Mouse (Mus musculus) embryonic stem cell, embryonic (primary cell): ENCODE measurements around the gene Naa16.

Source experiments
- CTCF ChIA-PET, 4 experiments: fragments of 300-600 bp in 2 of 4; fragments of 350-600 bp in 2 of 4; sonication (Branson Sonifier 250); formaldehyde crosslinking; loops; one replicate each; lab custom pipeline; 2022; ENCODE audit warnings: inconsistent platforms in 2 of 4; lab: Charles Lee
- POLR2A ChIA-PET, 4 experiments: fragments of 300-600 bp in 2 of 4; fragments of 350-600 bp in 2 of 4; sonication (Branson Sonifier 250); formaldehyde crosslinking; loops; one replicate each; lab custom pipeline; 2022; ENCODE audit warnings: antibody characterized with exemption in 4 of 4, inconsistent platforms in 1 of 4; lab: Charles Lee

The Naa16 gene

DNA sequence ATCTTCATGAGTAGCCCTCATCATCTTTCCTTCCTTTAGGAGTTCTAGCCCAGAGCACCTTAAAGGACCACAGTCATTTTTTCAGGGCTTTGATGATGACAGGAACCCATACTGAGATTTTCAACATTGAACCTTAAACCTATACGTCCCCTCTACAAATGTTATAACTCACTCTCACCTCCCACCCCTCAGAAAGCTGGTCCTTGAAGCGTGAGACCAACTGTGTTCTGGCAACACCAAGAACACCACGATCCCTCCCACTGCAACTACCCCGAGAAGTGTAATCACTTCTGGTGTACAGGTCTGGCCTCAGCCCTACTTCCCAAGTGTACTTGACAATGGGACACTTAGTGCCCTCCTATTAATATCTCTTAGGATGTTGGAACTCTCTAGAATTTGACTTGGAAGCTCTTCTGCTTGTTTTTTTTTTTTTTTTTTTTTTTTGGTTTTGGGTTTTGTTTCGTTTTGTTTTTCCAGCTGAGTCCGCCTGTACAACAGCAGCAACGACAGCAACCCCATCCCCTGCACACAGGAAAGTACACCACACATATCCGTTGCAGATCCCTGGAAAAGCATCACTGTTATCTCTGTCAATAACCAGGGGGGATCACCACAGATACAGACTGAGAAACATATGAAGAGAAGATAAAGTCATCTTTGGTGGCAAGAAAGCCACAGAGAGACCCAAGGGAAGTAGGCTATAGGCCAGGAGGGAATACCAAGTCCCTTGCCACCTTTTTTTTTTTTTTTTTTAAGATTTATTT lies 96.3 kb downstream of the Naa16 start:
- ChIA-PET POLR2A (interaction anchor here in 1 of 4 experiments (1.0 to 4.4 kb wide), 4 partner anchors 8 to 34 kb away, joined by 3 to 26 read pairs (median 6); no protein-coding TSS in a partner anchor), CTCF (interaction anchor here in 2 of 4 experiments (0.6 to 0.7 kb wide), 2 partner anchors 290 to 682 kb away, joined by 3 to 8 read pairs; no protein-coding TSS in a partner anchor)

DNA sequence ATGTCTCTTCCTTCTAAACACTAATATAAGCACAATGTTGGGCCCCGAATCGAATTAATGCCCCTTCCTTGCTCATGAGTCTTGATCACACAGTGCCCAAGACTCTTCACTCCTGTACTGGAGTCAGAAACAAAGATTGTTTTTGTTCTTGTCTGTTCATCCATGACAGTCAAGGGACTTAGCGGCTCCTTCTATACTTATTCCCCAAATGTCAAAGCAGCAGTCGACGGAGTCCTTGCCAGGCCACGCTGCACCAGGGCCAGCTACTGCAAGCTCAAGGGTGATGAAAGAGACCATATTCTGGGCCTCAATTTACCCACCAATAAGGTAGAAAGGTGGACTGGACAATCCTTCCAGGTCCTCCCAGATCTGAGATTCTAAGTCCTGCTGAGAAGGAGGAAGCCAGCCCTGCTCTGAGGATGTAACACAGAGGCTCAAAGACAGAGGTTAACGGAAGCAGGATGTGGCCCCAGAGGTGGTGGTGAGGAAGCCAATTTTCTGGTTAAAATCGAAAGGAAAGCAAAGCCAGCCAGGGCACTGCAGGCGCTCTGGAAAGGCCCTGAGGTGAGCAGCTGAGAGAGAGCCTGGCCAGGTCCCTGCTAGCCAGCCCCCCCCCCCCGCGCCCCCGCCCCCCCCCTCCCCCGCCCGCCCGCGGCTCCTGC lies 97.3 kb downstream of the Naa16 start:
- CTCF ChIA-PET, result interaction anchor here in 2 of 4 experiments (0.9 to 1.1 kb wide), 2 partner anchors 8 to 187 kb away, joined by 3 read pairs; partner anchors contain the start of gene Rgcc (in 1 of the 2)
- POLR2A ChIA-PET, result interaction anchor here in 3 of 4 experiments (0.5 to 5.1 kb wide), 11 partner anchors 7 to 35 kb away, joined by 3 to 41 read pairs (median 4); partner anchors contain the start of gene Rgcc (in 2 of the 3)

DNA sequence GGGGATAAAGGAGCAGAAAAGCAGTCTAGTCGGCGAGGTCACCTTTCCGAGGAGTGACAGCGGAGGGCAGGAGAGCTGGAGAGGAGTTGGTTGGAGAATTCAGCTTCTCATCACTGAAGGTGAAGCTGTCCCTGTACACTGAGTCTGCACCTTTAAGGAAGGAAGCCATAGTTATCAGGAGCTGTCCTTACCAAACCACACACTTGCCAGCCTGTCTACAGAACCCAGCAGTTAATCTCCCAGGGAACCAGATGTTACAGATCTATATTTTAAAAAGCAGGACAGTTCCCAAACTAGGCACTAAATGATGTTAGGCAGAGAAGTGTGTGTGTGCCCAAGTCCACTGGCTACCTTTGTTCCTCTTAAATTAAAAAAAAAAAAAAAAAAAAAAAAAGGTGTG lies 98.9 kb downstream of the Naa16 start:
- ChIA-PET POLR2A (interaction anchor here in 3 of 4 experiments (0.7 to 5.1 kb wide), 8 partner anchors 8 to 40 kb away, joined by 3 to 41 read pairs (median 5); partner anchors contain the start of gene Rgcc (in 1 of the 3)), CTCF (interaction anchor here in 3 of 4 experiments (0.6 to 1.4 kb wide), 7 partner anchors 10 to 318 kb away, joined by 3 to 13 read pairs (median 4); partner anchors contain the start of gene Rgcc (in 2 of the 3))

DNA sequence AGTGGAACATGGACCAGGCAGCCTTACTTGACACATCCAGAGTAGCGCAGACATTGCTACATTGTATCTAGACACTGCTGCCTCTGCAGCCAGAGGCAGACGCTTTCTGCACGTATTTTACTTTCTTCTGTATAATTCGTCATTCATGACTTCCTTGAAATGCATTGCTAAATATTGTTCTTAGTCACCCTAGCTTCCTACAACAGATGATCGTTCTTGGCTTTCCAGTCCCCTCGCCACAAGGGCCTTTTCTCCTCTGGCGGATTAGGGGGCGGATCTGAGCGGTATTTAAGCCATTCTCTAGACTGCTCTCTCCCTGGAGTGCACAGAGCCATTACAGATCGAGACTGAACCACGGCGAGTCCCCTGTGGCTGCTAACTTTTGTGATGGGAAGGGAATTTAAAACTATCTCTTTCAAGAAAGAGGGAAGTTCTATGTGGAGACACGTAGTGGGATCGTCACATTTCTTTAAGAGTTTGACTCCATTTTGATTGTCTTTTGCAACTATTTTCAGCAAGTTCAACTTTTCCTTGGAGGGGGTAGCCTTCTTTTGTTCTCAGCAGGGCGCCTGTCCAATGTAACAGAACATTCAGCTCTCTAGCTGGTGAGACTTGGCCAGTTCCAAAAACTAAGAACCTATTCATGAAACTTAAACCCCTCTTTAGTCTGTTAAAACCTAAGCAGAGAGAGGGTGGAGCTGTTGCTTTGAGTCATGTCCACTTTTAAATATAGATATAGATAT lies 99.7 kb downstream of the Naa16 start:
- CTCF ChIA-PET, result interaction anchor here in 3 of 4 experiments (0.6 to 1.4 kb wide), 5 partner anchors 11 to 318 kb away, joined by 3 to 5 read pairs (median 4); partner anchors contain the start of gene Rgcc (in 1 of the 3)
- POLR2A ChIA-PET, result interaction anchor here in 2 of 4 experiments (0.9 to 5.1 kb wide), 7 partner anchors 10 to 181 kb away, joined by 3 to 41 read pairs (median 5); partner anchors contain the start of gene Rgcc (in 2 of the 2)

DNA sequence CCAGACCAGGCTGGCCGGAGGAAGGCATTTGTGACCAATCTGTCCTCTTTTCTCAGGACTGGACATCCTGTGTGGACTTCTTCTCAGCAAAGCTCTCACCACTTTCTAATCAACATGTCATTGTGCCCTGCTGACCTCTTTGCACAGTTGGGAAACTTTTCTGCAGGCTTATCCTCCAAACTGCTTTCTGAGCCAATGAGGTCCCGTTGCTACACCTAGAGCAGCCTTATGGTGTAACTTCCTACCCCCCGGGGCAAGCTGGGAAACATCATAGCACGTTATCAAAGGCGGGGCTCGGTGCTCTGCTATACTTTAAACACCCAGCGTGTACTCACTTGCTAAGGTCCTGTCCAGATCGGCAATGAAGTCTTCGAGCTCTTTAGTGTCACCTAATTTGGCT lies 100.7 kb downstream of the Naa16 start:
- ChIA-PET POLR2A (interaction anchor here in 2 of 4 experiments (0.9 to 5.1 kb wide), 6 partner anchors 11 to 180 kb away, joined by 3 to 41 read pairs (median 6); partner anchors contain the start of gene Rgcc (in 2 of the 2)), CTCF (interaction anchor here in 2 of 4 experiments (0.8 to 1.6 kb wide), 2 partner anchors 9 to 31 kb away, joined by 5 to 7 read pairs; no protein-coding TSS in a partner anchor)

DNA sequence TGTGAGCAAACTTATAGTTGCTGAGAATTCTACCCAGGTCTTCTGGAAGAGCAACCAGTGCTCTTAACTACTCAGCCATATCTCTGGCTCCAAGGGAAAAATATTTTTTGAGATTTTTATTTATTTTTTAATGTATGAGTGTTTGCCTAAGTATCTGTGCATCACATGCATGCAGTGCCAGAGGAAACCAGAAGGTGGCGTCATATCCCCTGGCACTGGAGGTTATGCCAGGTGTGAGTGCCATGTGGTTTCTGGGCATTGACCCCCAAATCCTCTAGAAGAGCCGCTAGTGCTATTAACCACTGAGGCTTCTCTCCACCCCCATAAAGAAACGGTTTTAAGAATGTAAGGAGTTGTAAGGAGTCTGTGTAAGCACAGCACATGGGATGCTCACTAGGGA lies 102.3 kb downstream of the Naa16 start:
- ChIA-PET POLR2A (interaction anchor here in 1 of 4 experiments (0.7 to 5.1 kb wide), 4 partner anchors 12 to 23 kb away, joined by 3 to 41 read pairs (median 4); partner anchors contain the start of gene Rgcc), CTCF (interaction anchor here in 2 of 4 experiments (0.7 to 1.6 kb wide), 3 partner anchors 11 to 33 kb away, joined by 3 to 7 read pairs (median 3); no protein-coding TSS in a partner anchor)

DNA sequence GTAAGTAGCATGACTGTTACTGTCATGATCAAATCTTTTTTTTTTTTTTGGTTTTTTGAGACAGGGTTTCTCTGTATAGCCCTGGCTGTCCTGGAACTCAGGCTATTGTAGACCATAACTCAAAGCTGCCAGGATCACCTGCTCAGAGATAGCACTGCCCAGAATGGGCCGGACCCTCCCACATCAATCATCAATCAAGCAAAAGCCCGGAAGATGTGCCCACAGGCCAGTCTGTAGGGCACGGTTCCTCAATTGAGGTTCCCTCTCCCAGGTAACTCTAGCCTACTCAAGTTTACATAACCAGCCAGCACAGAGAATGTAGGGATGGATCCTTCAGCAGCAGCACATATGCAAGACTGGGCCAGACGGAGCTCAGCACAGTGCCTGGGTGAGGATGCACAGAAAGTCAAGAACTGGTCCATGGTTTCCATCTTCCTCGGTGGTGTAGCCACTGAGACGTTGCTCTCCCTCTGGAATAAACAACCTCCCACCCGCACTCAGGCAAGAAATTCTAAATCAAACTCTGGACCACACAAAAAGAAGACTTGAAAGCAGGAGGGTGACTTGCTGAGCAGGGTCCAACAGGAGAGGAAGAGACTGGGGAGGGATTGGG lies 103.2 kb downstream of the Naa16 start:
- CTCF ChIA-PET, result interaction anchor here in 2 of 4 experiments (0.6 to 1.0 kb wide), 3 partner anchors 26 to 41 kb away, joined by 3 to 6 read pairs (median 4); no protein-coding TSS in a partner anchor
- POLR2A ChIA-PET, result interaction anchor here in 3 of 4 experiments (1.0 to 3.7 kb wide), 10 partner anchors 10 to 147 kb away, joined by 3 to 37 read pairs (median 8); partner anchors contain the start of gene Rgcc (in 1 of the 3)

DNA sequence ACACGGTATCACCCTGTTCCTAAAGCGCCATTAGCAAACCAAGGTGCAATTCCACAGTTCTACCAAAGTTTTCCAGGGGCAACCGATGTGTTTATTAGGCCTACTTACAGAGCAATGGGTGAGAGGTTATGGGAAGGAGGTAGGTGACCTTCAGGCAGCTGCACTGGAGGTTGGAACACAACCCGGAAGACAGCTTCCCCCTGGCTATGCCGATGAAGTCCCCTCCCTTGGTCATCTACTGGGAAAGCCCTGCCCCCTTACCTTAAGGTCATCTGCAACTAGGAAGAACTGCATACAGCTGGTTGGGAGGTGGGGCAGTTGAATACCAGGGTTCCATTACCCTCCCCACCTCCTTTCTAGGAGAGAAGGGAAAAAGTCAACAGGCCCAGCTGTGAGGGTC lies 105.0 kb downstream of the Naa16 start:
- POLR2A ChIA-PET, result interaction anchor here in 3 of 4 experiments (0.8 to 3.7 kb wide), 21 partner anchors 8 to 165 kb away, joined by 3 to 37 read pairs (median 6); partner anchors contain the start of gene Rgcc (in 3 of the 3)

DNA sequence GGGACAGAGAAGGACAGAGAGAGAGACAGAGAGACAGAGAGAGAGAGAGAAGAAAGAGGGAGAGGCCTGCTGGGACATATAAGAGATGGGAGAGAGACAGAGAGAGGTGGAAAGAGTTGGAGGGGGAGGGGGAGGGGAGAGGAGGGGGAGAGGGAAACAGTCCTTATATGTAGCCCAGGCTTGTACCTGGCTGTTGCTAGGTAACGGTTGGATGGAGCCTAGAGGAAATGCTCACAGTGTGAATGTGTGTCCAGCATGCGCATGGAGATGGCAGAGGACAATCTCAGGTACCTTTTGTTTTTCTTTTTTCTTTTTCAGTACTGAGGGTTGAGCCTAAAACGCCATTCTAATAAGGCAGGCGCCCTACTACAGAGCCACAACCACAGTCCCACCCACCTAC lies 106.0 kb downstream of the Naa16 start:
- ChIA-PET CTCF (no interaction called here), POLR2A (interaction anchor here in 2 of 4 experiments (0.9 to 3.7 kb wide), 9 partner anchors 9 to 165 kb away, joined by 3 to 37 read pairs (median 13); partner anchors contain the start of gene Rgcc (in 2 of the 2))

More for the DNA sequence above, 105.0 kb downstream of the Naa16 start:
- CTCF ChIA-PET, result interaction anchor here (0.6 to 1.0 kb wide), 4 partner anchors 10 to 88 kb away, joined by 3 to 9 read pairs (median 4); no protein-coding TSS in a partner anchor

DNA sequence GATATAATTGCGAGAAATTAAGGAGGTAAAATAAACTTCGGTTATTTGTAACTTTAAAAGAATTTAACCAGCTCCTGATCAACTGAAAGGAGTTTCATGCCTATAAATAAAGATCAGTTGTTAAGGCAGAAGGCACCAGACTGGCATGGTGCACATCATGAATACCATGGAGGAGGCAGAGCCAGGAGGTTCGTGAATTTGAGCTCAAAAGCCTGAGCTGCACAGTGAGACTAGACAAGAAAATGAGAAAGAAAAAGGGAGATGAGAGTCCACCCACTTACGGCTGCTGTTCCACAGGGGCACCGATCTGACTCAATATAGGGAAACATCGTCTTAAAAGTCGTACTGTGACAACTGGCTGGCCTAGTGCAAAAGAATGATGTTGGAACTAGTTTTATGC lies 106.6 kb downstream of the Naa16 start:
- POLR2A ChIA-PET, result interaction anchor here in 2 of 4 experiments (0.9 to 3.7 kb wide), 6 partner anchors 8 to 165 kb away, joined by 3 to 21 read pairs (median 4); partner anchors contain the start of gene Rgcc (in 1 of the 2)
- CTCF ChIA-PET, result no interaction called here

DNA sequence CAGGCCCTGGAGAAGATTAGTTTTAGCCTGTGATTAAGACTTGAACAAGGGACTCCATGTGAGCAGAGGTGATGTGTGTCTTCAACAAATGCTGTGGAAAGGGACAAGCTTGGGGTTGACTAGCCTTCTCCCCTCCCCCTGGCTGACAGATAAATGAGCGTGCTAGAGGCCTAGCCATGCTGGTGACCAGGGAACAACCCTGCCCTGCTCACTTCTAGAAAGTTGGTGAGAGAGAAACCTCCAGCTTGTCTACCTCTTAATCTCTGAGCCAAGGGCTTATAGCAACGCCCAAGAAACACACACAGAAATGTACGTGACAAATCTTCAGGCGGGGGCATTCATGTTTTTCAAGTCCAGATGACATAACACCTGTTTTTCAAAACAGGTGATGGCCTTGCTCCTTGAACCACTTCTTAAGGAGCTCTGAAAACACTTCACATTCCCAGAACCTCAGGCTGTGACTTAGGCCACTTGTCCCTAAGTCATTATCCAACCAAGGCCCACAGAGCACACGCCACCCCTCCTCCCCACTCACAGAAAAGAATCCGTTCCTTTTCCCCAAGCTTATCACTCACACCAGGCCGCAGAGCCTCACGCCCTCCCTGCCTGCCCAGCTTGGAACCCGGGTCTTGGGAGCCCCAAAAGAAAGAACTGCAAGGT lies 108.6 kb downstream of the Naa16 start:
- ChIA-PET CTCF (no interaction called here), POLR2A (interaction anchor here in 2 of 4 experiments (0.6 to 3.1 kb wide), 7 partner anchors 8 to 1138 kb away, joined by 3 to 11 read pairs (median 3); partner anchors contain the start of gene Rgcc (in 1 of the 2))

DNA sequence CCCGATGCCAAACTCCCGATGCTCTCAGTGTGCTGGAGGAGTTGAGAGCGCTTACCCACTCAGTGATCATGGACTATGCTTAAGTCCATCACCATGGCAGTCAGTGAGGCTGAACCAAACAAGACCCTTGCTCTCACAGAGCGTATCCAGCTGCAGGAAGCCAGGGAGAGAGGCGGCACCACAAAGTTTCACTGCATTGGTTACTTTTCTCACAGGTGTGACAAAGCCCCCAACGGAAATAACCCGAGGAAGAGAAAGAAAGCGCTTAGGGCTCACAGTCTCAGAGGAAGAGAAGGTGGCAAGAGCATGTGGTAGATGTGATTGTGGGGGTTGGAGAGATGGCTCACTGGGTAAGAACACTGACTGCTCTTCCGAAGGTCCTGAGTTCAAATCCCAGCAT lies 110.1 kb downstream of the Naa16 start:
- CTCF ChIA-PET, result no interaction called here

DNA sequence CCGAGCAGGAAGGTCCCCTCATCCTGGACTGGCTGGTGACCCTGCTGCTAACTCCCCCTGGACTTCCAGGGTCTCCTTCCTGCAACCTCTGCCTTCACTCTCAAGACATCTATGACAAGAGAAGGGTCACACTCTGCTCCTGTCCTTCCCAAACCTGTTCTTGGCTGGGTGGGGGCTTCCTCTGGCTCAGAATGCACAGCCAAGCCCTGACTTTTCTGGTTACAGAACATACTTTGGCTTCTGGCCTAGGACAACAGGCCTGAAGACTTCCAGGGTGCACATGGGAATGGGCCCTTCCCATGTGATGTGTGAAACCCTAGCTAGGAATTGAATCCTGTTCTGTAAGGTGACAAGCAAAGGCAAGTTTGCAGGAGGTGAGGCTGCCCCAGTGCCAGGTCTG lies 111.1 kb downstream of the Naa16 start:
- CTCF ChIA-PET, result no interaction called here
- POLR2A ChIA-PET, result interaction anchor here in 3 of 4 experiments (1.0 to 5.2 kb wide), 4 partner anchors 22 to 308 kb away, joined by 3 to 34 read pairs (median 4); partner anchors contain the start of genes Rgcc (in 2 of the 3) and Sugt1 (in 1 of the 3)

More for the DNA sequence above, 110.1 kb downstream of the Naa16 start:
- POLR2A ChIA-PET, result interaction anchor here in 1 of 4 experiments (0.7 to 3.1 kb wide), 2 partner anchors 19 to 137 kb away, joined by 3 to 11 read pairs; no protein-coding TSS in a partner anchor

DNA sequence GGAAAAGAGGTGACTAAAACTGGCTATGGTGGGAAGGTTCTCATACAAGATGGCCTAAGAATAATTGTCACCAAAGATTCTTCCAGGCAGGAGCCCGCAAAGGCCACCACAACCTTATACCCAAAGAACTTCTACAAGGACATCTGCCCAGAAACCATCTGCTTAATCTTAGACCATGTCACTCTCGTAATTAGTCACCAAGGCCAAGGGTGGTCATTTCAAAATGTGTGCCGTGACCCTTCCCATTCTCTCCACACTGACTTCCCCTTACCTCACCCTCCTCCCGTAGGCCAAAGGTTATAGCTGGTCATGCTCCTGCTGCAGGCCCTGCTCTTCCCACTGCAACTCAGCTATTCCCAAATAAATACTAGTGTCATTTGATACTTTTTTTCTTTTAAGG lies 111.7 kb downstream of the Naa16 start:
- CTCF ChIA-PET, result no interaction called here
- POLR2A ChIA-PET, result interaction anchor here in 3 of 4 experiments (0.7 to 5.2 kb wide), 7 partner anchors 14 to 309 kb away, joined by 3 to 34 read pairs (median 4); partner anchors contain the start of genes Rgcc (in 2 of the 3) and Sugt1 (in 1 of the 3)

DNA sequence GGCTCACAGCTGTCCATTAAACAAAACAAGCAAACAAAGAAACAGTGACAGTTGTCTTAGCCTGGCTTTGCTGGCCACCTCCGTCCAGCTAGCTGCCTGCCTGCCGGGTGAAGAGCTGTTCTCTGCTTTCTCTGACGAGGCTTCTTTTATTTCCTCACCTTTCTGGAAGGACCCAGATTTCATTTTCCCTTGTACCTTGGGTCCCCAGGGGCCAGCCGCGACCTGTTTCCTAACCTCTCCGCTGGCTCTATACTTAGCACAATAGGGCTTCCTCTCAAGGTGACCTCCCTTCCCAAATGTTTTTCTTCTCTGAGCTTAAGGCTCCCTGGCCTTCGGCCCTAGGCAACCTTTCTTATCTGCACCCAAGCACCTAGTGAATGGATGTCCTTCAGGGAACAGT lies 112.7 kb downstream of the Naa16 start:
- POLR2A ChIA-PET, result interaction anchor here in 3 of 4 experiments (0.6 to 5.2 kb wide), 33 partner anchors 8 to 516 kb away, joined by 3 to 38 read pairs (median 6); partner anchors contain the start of genes Rgcc (in 3 of the 3) and Sugt1 (in 2 of the 3)

More for the DNA sequence above, 112.7 kb downstream of the Naa16 start:
- CTCF ChIA-PET, result interaction anchor here in 2 of 4 experiments (1.1 to 1.5 kb wide), 2 partner anchors 33 to 43 kb away, joined by 3 to 4 read pairs; no protein-coding TSS in a partner anchor
